Mouse (Mus musculus) MEL (cell line): ENCODE measurements at regions not wholly inside any gene's neighbourhood (a gene's known extent, or its start where the extent isn't known, plus 50 kb on each side); places are given as distances from the start of the nearest gene placed in this dataset.

Source experiments
- BHLHE40 ChIP-seq: IDR thresholded peaks from 2 replicates; pipeline ENCODE4 v1.6.1; 2012; ENCODE audit warnings: low read depth, mild to moderate bottlenecking, inconsistent platforms, low read length, improper control_type of control experiment, borderline replicate concordance
- CTCF ChIP-seq, 3 experiments: IDR thresholded peaks in 2 of 3; conservative IDR thresholded peaks in 1 of 3; 2 replicates each; pipeline ENCODE4 v1.5.1; 2011 to 2012; ENCODE audit warnings: low read length in 3 of 3, low read depth in 2 of 3, mild to moderate bottlenecking in 2 of 3, improper control_type of control experiment in 1 of 3, inconsistent platforms in 1 of 3, mixed read lengths in 1 of 3, moderate library complexity in 1 of 3; ENCODE audit not compliant: control insufficient read depth in 1 of 3, insufficient read depth in 1 of 3, poor library complexity in 1 of 3, severe bottlenecking in 1 of 3
- GATA1 ChIP-seq: IDR thresholded peaks from 2 replicates; pipeline ENCODE4 v1.6.1; 2011; ENCODE audit warnings: low read depth, low read length, improper control_type of control experiment
- MAX ChIP-seq: IDR thresholded peaks from 2 replicates; pipeline ENCODE4 v1.6.1; 2011; ENCODE audit warnings: low read length, improper control_type of control experiment
- MAZ ChIP-seq: IDR thresholded peaks from 2 replicates; pipeline ENCODE4 v1.6.1; 2012; ENCODE audit warnings: low read depth, mild to moderate bottlenecking, inconsistent platforms, low read length, improper control_type of control experiment
- MYB ChIP-seq: IDR thresholded peaks from 2 replicates; pipeline ENCODE4 v1.6.1; 2011; ENCODE audit warnings: mild to moderate bottlenecking, low read depth, low read length, improper control_type of control experiment
- MYC ChIP-seq: IDR thresholded peaks from 2 replicates; pipeline ENCODE4 v1.6.1; 2011; ENCODE audit warnings: low read depth, mild to moderate bottlenecking, low read length, improper control_type of control experiment, moderate library complexity
- POLR2A ChIP-seq, 2 experiments: IDR thresholded peaks; 2 replicates each; pipeline ENCODE4 v1.6.1; 2011 to 2012; ENCODE audit warnings: low read length in 2 of 2, mild to moderate bottlenecking in 2 of 2, control low read depth in 1 of 2, improper control_type of control experiment in 1 of 2, low read depth in 1 of 2, moderate library complexity in 1 of 2; ENCODE audit not compliant: control insufficient read depth in 1 of 2, insufficient read depth in 1 of 2, poor library complexity in 1 of 2
- TAL1 ChIP-seq: IDR thresholded peaks from 2 replicates; pipeline ENCODE4 v1.6.1; 2012; ENCODE audit warnings: mild to moderate bottlenecking, inconsistent platforms, low read length, moderate library complexity, mixed read lengths
- TBP ChIP-seq: IDR thresholded peaks from 2 replicates; pipeline ENCODE4 v1.8.0; 2011; ENCODE audit warnings: low read depth, low read length, improper control_type of control experiment
- TCF12 ChIP-seq: IDR thresholded peaks from 2 replicates; pipeline ENCODE4 v1.6.1; 2014; ENCODE audit warnings: low read depth, mild to moderate bottlenecking, inconsistent platforms, low read length, improper control_type of control experiment, moderate library complexity
- UBTF ChIP-seq: IDR thresholded peaks from 2 replicates; pipeline ENCODE4 v1.6.1; 2012; ENCODE audit warnings: low read depth, mild to moderate bottlenecking, inconsistent platforms, low read length, improper control_type of control experiment, moderate library complexity, borderline replicate concordance; ENCODE audit not compliant: insufficient read depth

DNA sequence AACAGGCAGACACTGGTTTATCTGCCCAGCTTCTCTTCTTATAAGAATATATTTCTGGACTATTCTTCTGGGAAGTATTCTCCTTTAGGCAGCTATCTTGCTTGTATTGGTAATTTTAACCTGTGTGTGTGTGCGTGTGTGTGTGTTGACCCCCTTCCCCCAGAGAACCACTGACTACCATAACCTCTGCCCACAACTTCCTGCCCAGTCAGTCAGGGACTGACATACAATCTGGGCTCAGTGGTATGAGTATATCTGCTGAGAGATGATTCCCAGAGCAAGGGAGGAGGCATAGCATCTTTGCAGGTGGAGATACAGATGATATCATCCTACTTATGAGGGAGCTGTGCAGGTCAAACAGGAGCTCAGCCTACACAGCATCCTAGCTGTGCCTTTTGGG is 65.8 kb downstream of the Odc1 start:
- no peak for TF ChIP-seq CTCF (IDR thresholded peaks at IDR 0.05 in 2 of 3, conservative IDR thresholded peaks at IDR 0.05 in 1 of 3; ENCODE audit: control insufficient read depth in 1 of 3, insufficient read depth in 1 of 3, low read depth in 2 of 3, low read length in 3 of 3, poor library complexity in 1 of 3, severe bottlenecking in 1 of 3)
- TF ChIP-seq MAX = no peak
- no peak for TF ChIP-seq TAL1
- TF ChIP-seq BHLHE40 = no peak
- TF ChIP-seq TCF12 = no peak
- no peak for TF ChIP-seq MAZ
- TF ChIP-seq MYC = no peak
- no peak for TF ChIP-seq UBTF
- no peak for TF ChIP-seq GATA1
- TF ChIP-seq MYB = no peak
- TF ChIP-seq POLR2A (IDR thresholded peaks at IDR 0.05; ENCODE audit: control insufficient read depth in 1 of 2, insufficient read depth in 1 of 2, low read depth in 1 of 2, low read length in 2 of 2, poor library complexity in 1 of 2) = no peak
- TF ChIP-seq TBP = no peak
